Mouse (Mus musculus) cerebellum, adult 8-10 months (tissue): ENCODE measurements at regions not wholly inside any gene's neighbourhood (a gene's known extent, or its start where the extent isn't known, plus 50 kb on each side); places are given as distances from the start of the nearest gene placed in this dataset.

Experiments
- DNase-seq: peaks from one replicate; pipeline ENCODE4 v3.0.0; 2022

- no peak for DNase-seq
Observed at GRCm38 (mm10) chr15:38351701-38352100, 926.3 kb downstream of the 4930447A16Rik start.

GRCm38 (mm10) chr15:38353371-38353770 is 928.0 kb downstream of the 4930447A16Rik start:
- no peak for DNase-seq

- DNase-seq = no peak
Observed at GRCm38 (mm10) chr15:38359053-38359452, 933.7 kb downstream of the 4930447A16Rik start.

- DNase-seq = no peak
Observed at GRCm38 (mm10) chr15:38363522-38363921, 938.2 kb downstream of the 4930447A16Rik start.

GRCm38 (mm10) chr15:38364014-38364413 is 938.7 kb downstream of the 4930447A16Rik start:
- no peak for DNase-seq

GRCm38 (mm10) chr15:38367643-38368042 is 942.3 kb downstream of the 4930447A16Rik start:
- DNase-seq = no peak

- no peak for DNase-seq
Observed at GRCm38 (mm10) chr15:38368291-38368690, 942.9 kb downstream of the 4930447A16Rik start.

GRCm38 (mm10) chr15:38371404-38372090 is 946.2 kb downstream of the 4930447A16Rik start:
- no peak for DNase-seq

GRCm38 (mm10) chr15:38373797-38374196 is 948.4 kb downstream of the 4930447A16Rik start:
- DNase-seq = peak; percentile 33

GRCm38 (mm10) chr15:38374786-38375185 is 949.4 kb downstream of the 4930447A16Rik start:
- DNase-seq = peak; percentile 40

GRCm38 (mm10) chr15:38378106-38378505 is 952.8 kb downstream of the 4930447A16Rik start:
- DNase-seq = no peak

- DNase-seq = no peak
Observed at GRCm38 (mm10) chr15:38387617-38388016, 962.3 kb downstream of the 4930447A16Rik start.

GRCm38 (mm10) chr15:38388436-38388835 is 963.1 kb downstream of the 4930447A16Rik start:
- DNase-seq = no peak

GRCm38 (mm10) chr15:38390450-38390849 is 965.1 kb downstream of the 4930447A16Rik start:
- DNase-seq = no peak

- no peak for DNase-seq
Observed at GRCm38 (mm10) chr15:38391420-38391819, 966.1 kb downstream of the 4930447A16Rik start.

- no peak for DNase-seq
Observed at GRCm38 (mm10) chr15:38391860-38392259, 966.5 kb downstream of the 4930447A16Rik start.

- no peak for DNase-seq
Observed at GRCm38 (mm10) chr15:38392441-38393149, 967.2 kb downstream of the 4930447A16Rik start.

- DNase-seq = no peak
Observed at GRCm38 (mm10) chr15:38398852-38399251, 973.5 kb downstream of the 4930447A16Rik start.

- DNase-seq = no peak
Observed at GRCm38 (mm10) chr15:38402762-38403161, 977.4 kb downstream of the 4930447A16Rik start.

- no peak for DNase-seq
Observed at GRCm38 (mm10) chr15:38403760-38404375, 978.5 kb downstream of the 4930447A16Rik start.

GRCm38 (mm10) chr15:38406114-38406960 is 981.0 kb downstream of the 4930447A16Rik start:
- DNase-seq = no peak

- no peak for DNase-seq
Observed at GRCm38 (mm10) chr15:38407476-38407875, 982.1 kb downstream of the 4930447A16Rik start.

- no peak for DNase-seq
Observed at GRCm38 (mm10) chr15:38409168-38409567, 983.8 kb downstream of the 4930447A16Rik start.
